Comparison of ENCODE assay signal across 24 mouse cellular contexts in genomic region chr3:108231646-108232045, GRCm38 (mm10). TPM values are rescaled to one million over a fixed set of nuclear protein-coding genes. Genes with fewer than 3 reads are reported as not detected.
A peak's percentile ranks its signal among the peaks of the same experiment; 100 is the strongest.
DNase-seq lines count a peak whose midpoint lies in the region; TF ChIP-seq lines count a peak whose summit lies in the region.
"Had no signal": no experiment of that assay in that cellular context is flagged by ENCODE, and none has a peak within 500 bp of the region (broad histone marks: within the 10 kb centered on the region; RNA-seq: fewer than 3 reads in every experiment).

No protein-coding gene starts in this region.

- H3K4me3 ChIP-seq in gastrocnemius, adult 2 months: peak overlapping the region; percentile 19; the same call in 1 of the 2 replicates
- H3K4me3 ChIP-seq in bone marrow macrophage, adult 2 months (ENCODE audit: insufficient read depth, low read length): no peak overlapping the region
- H3K4me3 ChIP-seq: embryonic facial prominence, embryonic 12.5 days; embryonic facial prominence, embryonic 15.5 days; forebrain, embryonic 13.5 days; hindbrain, embryonic 12.5 days; hindbrain, embryonic 15.5 days had no signal

- TF ChIP-seq POLR2A in bone marrow macrophage, adult 2 months (IDR thresholded peaks at IDR 0.05; ENCODE audit: borderline replicate concordance, low read depth, low read length): no peak

- TF ChIP-seq CTCF in gastrocnemius, adult 2 months (IDR thresholded peaks at IDR 0.05): no peak
- no peak for TF ChIP-seq CTCF in bone marrow macrophage, adult 2 months (IDR thresholded peaks at IDR 0.05; ENCODE audit: low read depth, low read length)

- intact Hi-C loops in gastrocnemius, adult 2 months (cut with DNase I): no loop called here

- H3K4me1 ChIP-seq in bone marrow macrophage, adult 2 months (ENCODE audit: control insufficient read depth, insufficient read depth, low read length): peaks cover 19% of the 10 kb centered on the region

- H3K27ac ChIP-seq in gastrocnemius, adult 2 months: peak overlapping the region; percentile 87
- H3K27ac ChIP-seq in bone marrow macrophage, adult 2 months (ENCODE audit: insufficient read depth, low read depth, low read length): peak overlapping the region; percentile 69
- H3K27ac ChIP-seq: embryonic facial prominence, embryonic 12.5 days; embryonic facial prominence, embryonic 15.5 days; forebrain, embryonic 13.5 days; hindbrain, embryonic 12.5 days; hindbrain, embryonic 15.5 days had no signal

- DNase-seq in gastrocnemius, adult 2 months: no peak
- DNase-seq in gastrocnemius, adult 8-10 months (ENCODE audit: low spot score in 2 of 2): no peak
- peak; percentile 65 for DNase-seq in kidney, adult 9 months
- no peak for DNase-seq in kidney, postnatal 14 days
- DNase-seq in frontal cortex, postnatal 25 days (ENCODE audit: low spot score in 2 of 2): no peak
- DNase-seq: adrenal gland, postnatal 10 days; adrenal gland, postnatal 36 days; B cell, adult 2 months; cerebellum, adult 11 months; cerebellum, adult 2 months; cerebellum, adult 9-11 months; cerebellum, postnatal 25 days; gastrocnemius, postnatal 14 days had no signal

RNA-seq across cellular contexts. Expression of gene Sypl2, which starts 5.2 kb away (rescaled TPM):
- total RNA-seq in gastrocnemius, adult 2 months (2021): 100 to 1,000 TPM; 321 to 322 TPM
- 100 to 1,000 TPM; 240 to 296 (median 244) TPM for total RNA-seq in gastrocnemius, adult 8-10 months (2022)
- polyA plus RNA-seq in bone marrow macrophage, adult 2 months (2012; ENCODE audit: insufficient read depth, insufficient read length, missing spikeins): not detected in 2 replicates
- total RNA-seq: CH12.LX; common myeloid progenitor, adult 5-6 weeks; hematopoietic stem cell, adult 5-6 weeks had no signal
- polyA plus RNA-seq: G1E, Patski had no signal

RNA-seq across cellular contexts. Expression of gene Atxn7l2, which starts 20.9 kb away (rescaled TPM):
- total RNA-seq in gastrocnemius, adult 2 months (2021): 1 to 10 TPM; 6.4 to 8.6 TPM
- total RNA-seq in gastrocnemius, adult 8-10 months (2022): 1 to 10 TPM; 5.9 to 7.4 (median 6.6) TPM
- 5.6 and 6.4 TPM in 2 replicates for polyA plus RNA-seq in bone marrow macrophage, adult 2 months (2012; ENCODE audit: insufficient read depth, insufficient read length, missing spikeins)

RNA-seq across cellular contexts. Expression of gene Psma5, which starts 25.1 kb away (rescaled TPM):
- total RNA-seq in gastrocnemius, adult 2 months (2021): 10 to 100 TPM; 51.8 to 55.7 TPM
- 10 to 100 TPM; 57.8 to 63.3 (median 60.8) TPM for total RNA-seq in gastrocnemius, adult 8-10 months (2022)
- 128 and 156 TPM in 2 replicates for polyA plus RNA-seq in bone marrow macrophage, adult 2 months (2012; ENCODE audit: insufficient read depth, insufficient read length, missing spikeins)

RNA-seq across cellular contexts. Expression of gene Cyb561d1, which starts 30.6 kb away (rescaled TPM):
- total RNA-seq in gastrocnemius, adult 2 months (2021): 1 to 10 TPM; 2.8 to 3.8 TPM
- 1 to 10 TPM; 3.0 to 3.8 (median 3.4) TPM for total RNA-seq in gastrocnemius, adult 8-10 months (2022)
- polyA plus RNA-seq in bone marrow macrophage, adult 2 months (2012; ENCODE audit: insufficient read depth, insufficient read length, missing spikeins): 10.1 and 11.6 TPM in 2 replicates

RNA-seq across cellular contexts. Expression of gene Amigo1, which starts 45.5 kb away (rescaled TPM):
- total RNA-seq in gastrocnemius, adult 2 months (2021): 10 to 100 TPM; 21.6 to 28.3 TPM
- 10 to 100 TPM; 30.3 to 36.5 (median 32.6) TPM for total RNA-seq in gastrocnemius, adult 8-10 months (2022)
- polyA plus RNA-seq in bone marrow macrophage, adult 2 months (2012; ENCODE audit: insufficient read depth, insufficient read length, missing spikeins): 3.3 and 5.7 TPM in 2 replicates
